In the genomic region with DNA sequence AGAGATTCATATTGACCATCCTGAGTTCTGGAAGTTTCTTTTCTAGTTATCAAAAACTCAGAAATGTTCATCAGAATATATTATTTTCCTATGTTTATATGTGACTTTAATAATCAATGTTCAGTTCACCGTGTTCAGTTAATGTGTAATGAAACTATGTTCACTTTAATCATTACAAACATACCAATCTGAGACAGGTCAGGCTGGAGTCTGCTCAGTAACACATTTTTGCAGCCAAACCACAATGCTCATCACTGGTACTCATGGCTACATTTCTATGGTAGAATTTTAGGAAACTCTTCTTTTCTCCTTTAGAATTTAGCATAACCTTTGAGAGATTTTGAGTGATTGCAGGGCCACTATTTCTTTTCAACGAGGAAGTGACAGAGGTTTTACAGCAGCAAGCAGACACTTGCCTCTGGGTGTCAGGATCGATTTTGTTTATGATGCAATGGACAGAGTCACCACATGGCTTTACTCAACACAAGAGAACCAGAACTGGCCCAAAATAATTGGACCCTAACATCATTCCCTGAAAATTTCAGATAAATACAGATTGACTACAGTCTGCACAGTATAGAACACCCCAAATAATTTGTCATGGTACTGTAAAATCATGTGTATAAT, we compare ENCODE assay signal across 24 mouse cellular contexts.
"Had no signal": no experiment of that assay in that cellular context is flagged by ENCODE, and none has a peak within 500 bp of the region (broad histone marks: within the 10 kb centered on the region; RNA-seq: fewer than 3 reads in every experiment).

No protein-coding gene starts in this region.

- DNase-seq: gastrocnemius, postnatal 14 days; gastrocnemius, postnatal 36 days; heart, adult 11 months; heart, adult 2 months; heart, postnatal 14 days; heart, postnatal 36 days; kidney, adult 11 months; kidney, adult 2 months; kidney, adult 9 months; kidney, postnatal 14 days; kidney, postnatal 36 days had no signal

- H3K4me2 ChIP-seq: heart, embryonic 11.5 days; heart, embryonic 13.5 days; heart, embryonic 15.5 days; hindbrain, embryonic 13.5 days; hindbrain, embryonic 15.5 days; kidney, embryonic 15.5 days; limb, embryonic 12.5 days; liver, embryonic 12.5 days had no signal

- H3K27me3 ChIP-seq: heart, embryonic 13.5 days; heart, embryonic 15.5 days; hindbrain, embryonic 15.5 days; kidney, embryonic 15.5 days; limb, embryonic 12.5 days; liver, embryonic 12.5 days had no signal

- H3K36me3 ChIP-seq: heart, embryonic 15.5 days; hindbrain, embryonic 13.5 days; hindbrain, embryonic 15.5 days; kidney, embryonic 15.5 days; limb, embryonic 10.5 days; liver, embryonic 12.5 days had no signal

- ATAC-seq: hindbrain, postnatal 0 days; intestine, embryonic 16.5 days; liver, embryonic 12.5 days had no signal

- H3K9ac ChIP-seq: heart, embryonic 13.5 days; heart, embryonic 15.5 days; hindbrain, embryonic 13.5 days; hindbrain, embryonic 15.5 days; kidney, embryonic 15.5 days; limb, embryonic 12.5 days; liver, embryonic 12.5 days had no signal

- H3K4me1 ChIP-seq: heart, embryonic 15.5 days; hindbrain, embryonic 13.5 days; hindbrain, embryonic 15.5 days; kidney, embryonic 15.5 days; limb, embryonic 12.5 days; liver, embryonic 12.5 days had no signal

- H3K27ac ChIP-seq: heart, adult 2 months; heart, embryonic 13.5 days; heart, embryonic 15.5 days; hindbrain, embryonic 13.5 days; hindbrain, embryonic 15.5 days; hindbrain, postnatal 0 days; kidney, embryonic 15.5 days; kidney, postnatal 0 days; left cerebral cortex, adult 2 months; limb, embryonic 10.5 days; limb, embryonic 12.5 days; liver, embryonic 12.5 days had no signal

- H3K9me3 ChIP-seq: heart, embryonic 13.5 days; heart, embryonic 15.5 days; hindbrain, embryonic 13.5 days; hindbrain, embryonic 15.5 days; kidney, embryonic 15.5 days; limb, embryonic 10.5 days; limb, embryonic 12.5 days; liver, embryonic 12.5 days had no signal

- H3K4me3 ChIP-seq: heart, adult 2 months; heart, embryonic 13.5 days; heart, embryonic 15.5 days; hindbrain, embryonic 13.5 days; hindbrain, embryonic 15.5 days; kidney, embryonic 15.5 days; left cerebral cortex, adult 2 months; limb, embryonic 10.5 days; limb, embryonic 12.5 days; liver, embryonic 12.5 days had no signal
